Mouse (Mus musculus) hindbrain, embryonic 12.5 days (tissue): Measurements from ENCODE around the gene Abhd14a. TPM values are rescaled to one million over a fixed set of nuclear protein-coding genes. Genes with fewer than 3 reads are reported as not detected.

Source experiments
- ATAC-seq: fragments of 200-750 bp; cut with Nextera tagmentation; 2 replicates; pipeline ENCODE4 v1.8.0; 2017; ENCODE audit warnings: moderate TSS enrichment; ENCODE audit not compliant: low FRiP score
- H3K27ac ChIP-seq: fragments of 300-500 bp; sonication (generic); 2 replicates; pipeline ENCODE4 v1.5.1; 2016; ENCODE audit warnings: mild to moderate bottlenecking
- H3K27me3 ChIP-seq: fragments of 300-500 bp; sonication (generic); 2 replicates; pipeline ENCODE4 v1.6.1; 2016; ENCODE audit warnings: mild to moderate bottlenecking
- H3K36me3 ChIP-seq: fragments of 300-500 bp; sonication (generic); 2 replicates; pipeline ENCODE4 v1.6.1; 2016; ENCODE audit warnings: mild to moderate bottlenecking
- H3K4me1 ChIP-seq: fragments of 300-500 bp; sonication (generic); 2 replicates; pipeline ENCODE4 v1.6.1; 2016
- H3K4me2 ChIP-seq: fragments of 300-500 bp; sonication (generic); replicated peaks from 2 replicates; pipeline ENCODE4 v1.6.1; 2016; ENCODE audit warnings: mild to moderate bottlenecking
- H3K4me3 ChIP-seq: fragments of 300-500 bp; sonication (generic); 2 replicates; pipeline ENCODE4 v1.5.1; 2016; ENCODE audit warnings: mild to moderate bottlenecking
- H3K9ac ChIP-seq: fragments of 300-500 bp; sonication (generic); 2 replicates; pipeline ENCODE4 v1.6.1; 2016; ENCODE audit warnings: mild to moderate bottlenecking, moderate library complexity
- H3K9me3 ChIP-seq: fragments of 300-500 bp; sonication (generic); replicated peaks from 2 replicates; pipeline ENCODE4 v1.6.1; 2016; ENCODE audit warnings: mild to moderate bottlenecking
- WGBS: fragments of 180-500 bp; shearing (Covaris S2); methylation state at CpG from one replicate; pipeline ENCODE4 v1.1.7; 2016; 5-methylcytosine and 5-hydroxymethylcytosine counted together
- polyA plus RNA-seq: library from polyadenylated mRNA; unstranded; fragments of >200 nt; fragmentation: Nextera tagmentation; extraction: Ambion mirVana; gene quantifications from 2 replicates; pipeline ENCODE4 v1.2.1, GENCODE M21; 2016

The Abhd14a gene
- polyA plus RNA-seq, 1 experiment from 2014 or later: 39.7 TPM

GRCm38 (mm10) chr9:106417841-106418625 is 29.4 kb downstream of the Abhd14a start:
- H3K9me3 ChIP-seq: no peaks in the 10 kb centered on the region
- peak overlapping the region; percentile 44; the same call in 1 of the 2 replicates for H3K27ac ChIP-seq
- H3K27me3 ChIP-seq: peaks cover 5% of the 10 kb centered on the region; the same call in 1 of the 2 replicates
- peak overlapping the region; percentile 56 for H3K4me2 ChIP-seq
- peaks cover 34% of the 10 kb centered on the region for H3K4me1 ChIP-seq
- peak overlapping the region; percentile 54 for H3K9ac ChIP-seq
- 16% methylated on average over 29 of the region's 29 CpGs for WGBS
- peak; percentile 52 for ATAC-seq
- no peaks in the 10 kb centered on the region for H3K36me3 ChIP-seq
- peak overlapping the region; percentile 30 for H3K4me3 ChIP-seq

GRCm38 (mm10) chr9:106416826-106417225 is 30.7 kb downstream of the Abhd14a start:
- Histone ChIP-seq H3K36me3 (no peaks in the 10 kb centered on the region), H3K4me2 (no peak overlapping the region), H3K27ac (no peak overlapping the region), H3K27me3 (peaks cover 5% of the 10 kb centered on the region; the same call in 1 of the 2 replicates), H3K9me3 (no peaks in the 10 kb centered on the region), H3K4me1 (peaks cover 34% of the 10 kb centered on the region), H3K9ac (no peak overlapping the region), H3K4me3 (no peak overlapping the region)
- 88% methylated on average over 6 of the region's 6 CpGs for WGBS
- ATAC-seq: no peak

- no peaks in the 10 kb centered on the region for H3K9me3 ChIP-seq
- no peak overlapping the region for H3K9ac ChIP-seq
- peaks cover 17% of the 10 kb centered on the region for H3K4me1 ChIP-seq
- H3K4me2 ChIP-seq: no peak overlapping the region
- H3K36me3 ChIP-seq: no peaks in the 10 kb centered on the region
- WGBS: 86% methylated on average over 5 of the region's 5 CpGs
- H3K4me3 ChIP-seq: no peak overlapping the region
- no peak for ATAC-seq
- peaks cover 2% of the 10 kb centered on the region; the same call in 1 of the 2 replicates for H3K27me3 ChIP-seq
- no peak overlapping the region for H3K27ac ChIP-seq
These were observed 33.9 kb downstream of the Abhd14a start for GRCm38 (mm10) chr9:106413606-106414005.

- ATAC-seq: no peak
- Histone ChIP-seq H3K9me3 (no peaks in the 10 kb centered on the region), H3K4me2 (no peak overlapping the region), H3K4me3 (no peak overlapping the region), H3K9ac (no peak overlapping the region), H3K4me1 (0 out of 2 replicates have a peak, but pooled peaks cover 4% of the 10 kb centered on the region), H3K36me3 (no peaks in the 10 kb centered on the region), H3K27me3 (no peaks in the 10 kb centered on the region), H3K27ac (no peak overlapping the region)
- WGBS: 68% methylated on average over 3 of the region's 3 CpGs
These were observed 35.3 kb downstream of the Abhd14a start for GRCm38 (mm10) chr9:106412210-106412609.

- Histone ChIP-seq H3K9me3 (no peaks in the 10 kb centered on the region), H3K4me2 (no peak overlapping the region), H3K9ac (no peak overlapping the region), H3K27ac (no peak overlapping the region), H3K36me3 (no peaks in the 10 kb centered on the region), H3K27me3 (no peaks in the 10 kb centered on the region), H3K4me1 (0 out of 2 replicates have a peak, but pooled peaks cover 4% of the 10 kb centered on the region), H3K4me3 (no peak overlapping the region)
- 86% methylated on average over 6 of the region's 6 CpGs for WGBS
- no peak for ATAC-seq
These were observed 35.7 kb downstream of the Abhd14a start for GRCm38 (mm10) chr9:106411729-106412128.

GRCm38 (mm10) chr9:106411091-106411594 is 36.3 kb downstream of the Abhd14a start:
- H3K9me3 ChIP-seq: no peaks in the 10 kb centered on the region
- no peak overlapping the region for H3K4me2 ChIP-seq
- H3K36me3 ChIP-seq: no peaks in the 10 kb centered on the region
- H3K27me3 ChIP-seq: no peaks in the 10 kb centered on the region
- no peak for ATAC-seq
- no peak overlapping the region for H3K4me3 ChIP-seq
- H3K27ac ChIP-seq: no peak overlapping the region
- H3K9ac ChIP-seq: no peak overlapping the region
- 80% methylated on average over 9 of the region's 9 CpGs for WGBS
- H3K4me1 ChIP-seq: 0 out of 2 replicates have a peak, but pooled peaks cover 4% of the 10 kb centered on the region

- H3K4me3 ChIP-seq: no peak overlapping the region
- H3K36me3 ChIP-seq: no peaks in the 10 kb centered on the region
- no peak overlapping the region for H3K9ac ChIP-seq
- H3K4me2 ChIP-seq: no peak overlapping the region
- no peak overlapping the region for H3K27ac ChIP-seq
- no peak for ATAC-seq
- H3K4me1 ChIP-seq: peaks cover 6% of the 10 kb centered on the region; the same call in 1 of the 2 replicates
- no peaks in the 10 kb centered on the region for H3K9me3 ChIP-seq
- no peaks in the 10 kb centered on the region for H3K27me3 ChIP-seq
- WGBS: 68% methylated on average over 2 of the region's 2 CpGs
These were observed 37.3 kb downstream of the Abhd14a start for GRCm38 (mm10) chr9:106410086-106410650.

- Histone ChIP-seq H3K4me3 (no peak overlapping the region), H3K36me3 (no peaks in the 10 kb centered on the region), H3K4me2 (no peak overlapping the region), H3K27ac (no peak overlapping the region), H3K9ac (no peak overlapping the region), H3K27me3 (no peaks in the 10 kb centered on the region), H3K9me3 (no peaks in the 10 kb centered on the region), H3K4me1 (peaks cover 9% of the 10 kb centered on the region; the same call in 1 of the 2 replicates)
- WGBS: 98% methylated on average over 4 of the region's 4 CpGs
- no peak for ATAC-seq
These were observed 38.4 kb downstream of the Abhd14a start for GRCm38 (mm10) chr9:106409096-106409495.

- H3K9me3 ChIP-seq: no peaks in the 10 kb centered on the region
- no peak overlapping the region for H3K4me3 ChIP-seq
- no peaks in the 10 kb centered on the region for H3K36me3 ChIP-seq
- no peaks in the 10 kb centered on the region for H3K27me3 ChIP-seq
- WGBS: 51% methylated on average over 8 of the region's 8 CpGs
- no peak overlapping the region for H3K9ac ChIP-seq
- no peak overlapping the region for H3K27ac ChIP-seq
- H3K4me2 ChIP-seq: no peak overlapping the region
- peaks cover 9% of the 10 kb centered on the region; the same call in 1 of the 2 replicates for H3K4me1 ChIP-seq
- ATAC-seq: no peak
These were observed 40.9 kb downstream of the Abhd14a start for GRCm38 (mm10) chr9:106406443-106407078.

GRCm38 (mm10) chr9:106405275-106405674 is 42.2 kb downstream of the Abhd14a start:
- no peaks in the 10 kb centered on the region for H3K9me3 ChIP-seq
- H3K4me3 ChIP-seq: no peak overlapping the region
- no peak for ATAC-seq
- no peaks in the 10 kb centered on the region for H3K36me3 ChIP-seq
- H3K27me3 ChIP-seq: no peaks in the 10 kb centered on the region
- no peak overlapping the region for H3K9ac ChIP-seq
- no peak overlapping the region for H3K27ac ChIP-seq
- WGBS: 36% methylated on average over 6 of the region's 6 CpGs
- peaks cover 7% of the 10 kb centered on the region; the same call in 1 of the 2 replicates for H3K4me1 ChIP-seq
- no peak overlapping the region for H3K4me2 ChIP-seq

GRCm38 (mm10) chr9:106402607-106403375 is 44.7 kb downstream of the Abhd14a start:
- no peak overlapping the region for H3K4me3 ChIP-seq
- no peaks in the 10 kb centered on the region for H3K9me3 ChIP-seq
- no peaks in the 10 kb centered on the region for H3K27me3 ChIP-seq
- WGBS: 84% methylated on average over 16 of the region's 16 CpGs
- H3K4me2 ChIP-seq: no peak overlapping the region
- no peak overlapping the region for H3K27ac ChIP-seq
- no peak for ATAC-seq
- peaks cover 5% of the 10 kb centered on the region; the same call in 1 of the 2 replicates for H3K4me1 ChIP-seq
- no peaks in the 10 kb centered on the region for H3K36me3 ChIP-seq
- no peak overlapping the region for H3K9ac ChIP-seq
